Mouse (Mus musculus): ENCODE results near the gene Emc8.

- TF ChIP-seq CTCF (IDR thresholded peaks at IDR 0.05; ENCODE audit: low read depth) (no peak), EP300 (IDR thresholded peaks at IDR 0.05; ENCODE audit: low read depth) (no peak)
These were observed 38.3 kb downstream of the Emc8 start for GRCm38 (mm10) chr8:120630031-120630430.

Measured in heart, postnatal 0 days (tissue).